Mouse (Mus musculus) Patski (cell line): ENCODE results near the gene Kcnh1. TPM values are rescaled to one million over a fixed set of nuclear protein-coding genes. Genes with fewer than 3 reads are reported as not detected.

Experiments used
- ATAC-seq: fragments of 100-300 bp; one replicate; pipeline ENCODE4 v1.8.0; 2021
- CTCF ChIA-PET: fragments of 350-600 bp; sonication (Branson Sonifier 250); formaldehyde crosslinking; loops from one replicate; lab custom pipeline; 2022; ENCODE audit warnings: inconsistent platforms; lab: Charles Lee
- POLR2A ChIA-PET: fragments of 350-600 bp; sonication (Branson Sonifier 250); formaldehyde crosslinking; loops from one replicate; lab custom pipeline; 2022; ENCODE audit warnings: antibody characterized with exemption, inconsistent platforms; lab: Charles Lee
- DNase-seq: peaks from one replicate; pipeline ENCODE4 v3.0.0-alpha.2; 2011; ENCODE audit warnings: low read depth, low spot score
- H3K27me3 ChIP-seq: fragments of 371-371 bp; one replicate; pipeline ENCODE4 v1.5.1; 2021
- CTCF ChIP-seq: fragments of 100-300 bp; IDR thresholded peaks from one replicate; pipeline ENCODE4 v1.5.1; 2021
- in situ Hi-C: fragments of 300-500 bp; cut with MboI; formaldehyde crosslinking; loops from 3 replicates; pipeline ENCODE4 v1.11.1; 2018; ENCODE audit warnings: low pct_unique_long_range_greater_than_20kb, mixed read lengths
- polyA plus RNA-seq: library from polyadenylated mRNA; unstranded; gene quantifications from one replicate; pipeline ENCODE4 v1.2.3, GENCODE M21; 2021

The Kcnh1 gene
- 2.3 TPM for polyA plus RNA-seq

- peaks cover 19% of the 10 kb centered on the region for H3K27me3 ChIP-seq
- CTCF ChIA-PET: interaction anchor here (0.6 to 5.0 kb wide), 9 partner anchors 10 to 530 kb away, joined by 3 to 59 read pairs (median 7); no protein-coding TSS in a partner anchor
- ATAC-seq (peak; percentile 92), DNase-seq (no peak)
- TF ChIP-seq CTCF: peak; percentile 100
- in situ Hi-C loops: loop anchor here (5.0 to 25.0 kb wide), 2 partner anchors 407 to 722 kb away; no protein-coding TSS in a partner anchor
- POLR2A ChIA-PET: interaction anchor here (0.7 to 1.2 kb wide), 2 partner anchors 404 to 408 kb away, joined by 3 read pairs; no protein-coding TSS in a partner anchor
Observed at GRCm38 (mm10) chr1:192190508-192191321, at the start of gene Kcnh1. Gene Kcnh1 (plus strand): TSS chr1:192190774.

- in situ Hi-C loops: no loop called here
- no peaks in the 10 kb centered on the region for H3K27me3 ChIP-seq
- CTCF ChIA-PET: no interaction called here
- no peak for TF ChIP-seq CTCF
- ATAC-seq (no peak), DNase-seq (no peak)
- POLR2A ChIA-PET: no interaction called here
Observed at GRCm38 (mm10) chr1:192151179-192151578, 39.4 kb upstream of the Kcnh1 start.

- ChIA-PET POLR2A (interaction anchor here (0.5 to 0.6 kb wide), 2 partner anchors 133 to 932 kb away, joined by 3 read pairs; no protein-coding TSS in a partner anchor), CTCF (no interaction called here)
- TF ChIP-seq CTCF: no peak
- peaks cover 4% of the 10 kb centered on the region for H3K27me3 ChIP-seq
- in situ Hi-C loops: no loop called here
- DNase-seq (no peak), ATAC-seq (no peak)
Observed at GRCm38 (mm10) chr1:192171477-192171876, 19.1 kb upstream of the Kcnh1 start.

- no peak for TF ChIP-seq CTCF
- H3K27me3 ChIP-seq: peaks cover 3% of the 10 kb centered on the region
- POLR2A ChIA-PET: no interaction called here
- no peak for DNase-seq
- no peak for ATAC-seq
- in situ Hi-C loops: loop anchor here (25.0 kb wide), 1 partner anchor 732 kb away; no protein-coding TSS in a partner anchor
- CTCF ChIA-PET: no interaction called here
Observed at GRCm38 (mm10) chr1:192179877-192180276, 10.7 kb upstream of the Kcnh1 start.

GRCm38 (mm10) chr1:192181696-192182257 lies 8.8 kb upstream of the Kcnh1 start:
- no peak for DNase-seq
- POLR2A ChIA-PET: no interaction called here
- TF ChIP-seq CTCF: no peak
- CTCF ChIA-PET: no interaction called here
- in situ Hi-C loops: loop anchor here (25.0 kb wide), 1 partner anchor 731 kb away; no protein-coding TSS in a partner anchor
- no peak for ATAC-seq
- H3K27me3 ChIP-seq: peaks cover 3% of the 10 kb centered on the region

GRCm38 (mm10) chr1:192189056-192189455 lies 1.5 kb upstream of the Kcnh1 start:
- POLR2A ChIA-PET: no interaction called here
- H3K27me3 ChIP-seq: peaks cover 19% of the 10 kb centered on the region
- CTCF ChIA-PET: interaction anchor here (0.7 to 5.0 kb wide), 13 partner anchors 8 to 531 kb away, joined by 3 to 59 read pairs (median 3); no protein-coding TSS in a partner anchor
- DNase-seq (no peak), ATAC-seq (no peak)
- peak; percentile 58 for TF ChIP-seq CTCF
- in situ Hi-C loops: loop anchor here (5.0 to 25.0 kb wide), 2 partner anchors 528 to 723 kb away; no protein-coding TSS in a partner anchor

- TF ChIP-seq CTCF: no peak
- ATAC-seq (no peak), DNase-seq (no peak)
- in situ Hi-C loops: loop anchor here (5.0 to 25.0 kb wide), 3 partner anchors 408 to 723 kb away; no protein-coding TSS in a partner anchor
- ChIA-PET POLR2A (interaction anchor here (1.2 kb wide), 1 partner anchor 405 kb away, joined by 3 read pairs; no protein-coding TSS in a partner anchor), CTCF (interaction anchor here (0.6 to 5.0 kb wide), 11 partner anchors 9 to 531 kb away, joined by 3 to 59 read pairs (median 7); no protein-coding TSS in a partner anchor)
- H3K27me3 ChIP-seq: peaks cover 19% of the 10 kb centered on the region
Observed at GRCm38 (mm10) chr1:192189771-192190170, 803 bp upstream of the Kcnh1 start.

GRCm38 (mm10) chr1:192191322-192191639 lies 707 bp downstream of the Kcnh1 start:
- CTCF ChIA-PET: interaction anchor here (1.3 to 1.9 kb wide), 2 partner anchors 404 to 530 kb away, joined by 4 to 7 read pairs; no protein-coding TSS in a partner anchor

GRCm38 (mm10) chr1:192191859-192192258 lies 1.3 kb downstream of the Kcnh1 start:
- TF ChIP-seq CTCF: no peak
- ATAC-seq (no peak), DNase-seq (no peak)
- peaks cover 19% of the 10 kb centered on the region for H3K27me3 ChIP-seq
- ChIA-PET CTCF (interaction anchor here (0.7 to 1.9 kb wide), 3 partner anchors 10 to 529 kb away, joined by 3 to 7 read pairs (median 4); no protein-coding TSS in a partner anchor), POLR2A (interaction anchor here (0.7 kb wide), 1 partner anchor 499 kb away, joined by 3 read pairs; no protein-coding TSS in a partner anchor)
- in situ Hi-C loops: loop anchor here (5.0 to 25.0 kb wide), 2 partner anchors 405 to 720 kb away; no protein-coding TSS in a partner anchor

More at GRCm38 (mm10) chr1:192191322-192191639, 707 bp downstream of the Kcnh1 start:
- DNase-seq (no peak), ATAC-seq (no peak)
- POLR2A ChIA-PET: interaction anchor here (0.7 kb wide), 1 partner anchor 408 kb away, joined by 3 read pairs; no protein-coding TSS in a partner anchor
- H3K27me3 ChIP-seq: peaks cover 19% of the 10 kb centered on the region
- in situ Hi-C loops: loop anchor here (5.0 to 25.0 kb wide), 2 partner anchors 406 to 721 kb away; no protein-coding TSS in a partner anchor
- no peak for TF ChIP-seq CTCF

- TF ChIP-seq CTCF: no peak
- ChIA-PET CTCF (interaction anchor here (2.0 kb wide), 1 partner anchor 520 kb away, joined by 5 read pairs; no protein-coding TSS in a partner anchor), POLR2A (no interaction called here)
- in situ Hi-C loops: loop anchor here (5.0 to 25.0 kb wide), 2 partner anchors 405 to 720 kb away; no protein-coding TSS in a partner anchor
- DNase-seq (no peak), ATAC-seq (no peak)
- peaks cover 19% of the 10 kb centered on the region for H3K27me3 ChIP-seq
Observed at GRCm38 (mm10) chr1:192192710-192193109, 2.1 kb downstream of the Kcnh1 start.
